9 mouse cellular contexts compared by ENCODE assay signal in genomic region chr10:97712687-97713086, GRCm38 (mm10). TPM values are rescaled to one million over a fixed set of nuclear protein-coding genes. Genes with fewer than 3 reads are reported as not detected.
DNase-seq lines count a peak whose midpoint lies in the region; ATAC-seq and TF ChIP-seq lines count a peak whose summit lies in the region.
"Had no signal": no experiment of that assay in that cellular context is flagged by ENCODE, and none has a peak within 500 bp of the region (broad histone marks: within the 10 kb centered on the region; RNA-seq: fewer than 3 reads in every experiment).

No protein-coding gene starts in this region.

- peak; percentile 58 for DNase-seq in intestine, embryonic 14.5 days (ENCODE audit: low spot score)
- peak; percentile 43 for DNase-seq in adrenal gland, postnatal 14 days
- DNase-seq in embryonic facial prominence, embryonic 14.5 days (ENCODE audit: low spot score): peak; percentile 84
- DNase-seq in large intestine, adult 2 months (ENCODE audit: low read depth, low spot score): peak; percentile 21
- no peak for DNase-seq in natural killer cell, adult 2 months (ENCODE audit: low spot score in 2 of 2)

- H3K36me3 ChIP-seq in intestine, embryonic 14.5 days (ENCODE audit: control insufficient read depth, insufficient read depth, low read length): no peaks in the 10 kb centered on the region
- H3K36me3 ChIP-seq in intestine, embryonic 16.5 days (ENCODE audit: control insufficient read depth, insufficient read depth, low read length): no peaks in the 10 kb centered on the region
- no peaks in the 10 kb centered on the region for H3K36me3 ChIP-seq in C2C12 (ENCODE audit: control insufficient read depth, insufficient read depth)
- H3K36me3 ChIP-seq in embryonic facial prominence, embryonic 14.5 days (ENCODE audit: control insufficient read depth, insufficient read depth, low read length): no peaks in the 10 kb centered on the region
- no peaks in the 10 kb centered on the region for H3K36me3 ChIP-seq in neural tube, embryonic 12.5 days

- H3K4me3 ChIP-seq in intestine, embryonic 14.5 days (ENCODE audit: low read depth, low read length): no peak overlapping the region
- no peak overlapping the region for H3K4me3 ChIP-seq in intestine, embryonic 16.5 days (ENCODE audit: low read length)
- H3K4me3 ChIP-seq in C2C12 (ENCODE audit: insufficient read depth, poor library complexity, severe bottlenecking): no peak overlapping the region
- H3K4me3 ChIP-seq in embryonic facial prominence, embryonic 14.5 days (ENCODE audit: low read depth, low read length): no peak overlapping the region
- H3K4me3 ChIP-seq in neural tube, embryonic 12.5 days: no peak overlapping the region

- peak; percentile 56 for TF ChIP-seq CTCF in C2C12 (IDR thresholded peaks at IDR 0.05; ENCODE audit: control insufficient read depth, insufficient read depth, insufficient read length)

- no peaks in the 10 kb centered on the region for H3K4me1 ChIP-seq in intestine, embryonic 14.5 days (replicated peaks; ENCODE audit: control insufficient read depth, insufficient read depth, low read length)
- H3K4me1 ChIP-seq in intestine, embryonic 16.5 days (ENCODE audit: control insufficient read depth, insufficient read depth, low read length): no peaks in the 10 kb centered on the region
- H3K4me1 ChIP-seq in embryonic facial prominence, embryonic 14.5 days (ENCODE audit: control insufficient read depth, insufficient read depth, low read length): no peaks in the 10 kb centered on the region
- H3K4me1 ChIP-seq in neural tube, embryonic 12.5 days: no peaks in the 10 kb centered on the region

- H3K79me2 ChIP-seq in C2C12 (ENCODE audit: control insufficient read depth, insufficient read depth): no peaks in the 10 kb centered on the region

- H3ac ChIP-seq in C2C12 (ENCODE audit: control insufficient read depth, insufficient read length, low read depth): no peak overlapping the region

- H3K27ac ChIP-seq in intestine, embryonic 14.5 days (ENCODE audit: low read depth): no peak overlapping the region
- H3K27ac ChIP-seq in intestine, embryonic 16.5 days (ENCODE audit: low read length): no peak overlapping the region
- H3K27ac ChIP-seq in embryonic facial prominence, embryonic 14.5 days (replicated peaks; ENCODE audit: low read depth, low read length): no peak overlapping the region
- H3K27ac ChIP-seq in neural tube, embryonic 12.5 days: no peak overlapping the region

- 4% methylated on average over 5 of the region's 5 CpGs for WGBS in intestine, embryonic 14.5 days
- WGBS in intestine, embryonic 16.5 days: 5% methylated on average over 5 of the region's 5 CpGs
- WGBS in embryonic facial prominence, embryonic 14.5 days: 2% methylated on average over 5 of the region's 5 CpGs
- WGBS in large intestine, adult 2 months: 2% methylated on average over 5 of the region's 5 CpGs
- 5% methylated on average over 5 of the region's 5 CpGs for WGBS in neural tube, embryonic 12.5 days

- no peaks in the 10 kb centered on the region for H3K9me3 ChIP-seq in intestine, embryonic 14.5 days (ENCODE audit: control insufficient read depth, low read length)
- no peaks in the 10 kb centered on the region for H3K9me3 ChIP-seq in intestine, embryonic 16.5 days (ENCODE audit: control insufficient read depth, low read length)
- H3K9me3 ChIP-seq in embryonic facial prominence, embryonic 14.5 days (ENCODE audit: control insufficient read depth, low read length): no peaks in the 10 kb centered on the region
- no peaks in the 10 kb centered on the region for H3K9me3 ChIP-seq in neural tube, embryonic 12.5 days

- no peak overlapping the region for H3K4me2 ChIP-seq in intestine, embryonic 14.5 days (ENCODE audit: low read length)
- H3K4me2 ChIP-seq in intestine, embryonic 16.5 days (ENCODE audit: low read depth, low read length): no peak overlapping the region
- no peak overlapping the region for H3K4me2 ChIP-seq in embryonic facial prominence, embryonic 14.5 days (ENCODE audit: low read depth, low read length)
- no peak overlapping the region for H3K4me2 ChIP-seq in neural tube, embryonic 12.5 days (replicated peaks)

- no peak overlapping the region for H3K9ac ChIP-seq in intestine, embryonic 14.5 days (ENCODE audit: low read length)
- H3K9ac ChIP-seq in intestine, embryonic 16.5 days (ENCODE audit: low read depth, low read length): no peak overlapping the region
- no peak overlapping the region for H3K9ac ChIP-seq in embryonic facial prominence, embryonic 14.5 days (ENCODE audit: low read depth, low read length)
- no peak overlapping the region for H3K9ac ChIP-seq in neural tube, embryonic 12.5 days

- H3K27me3 ChIP-seq in intestine, embryonic 14.5 days (replicated peaks; ENCODE audit: control insufficient read depth, insufficient read depth, low read length): no peaks in the 10 kb centered on the region
- H3K27me3 ChIP-seq in intestine, embryonic 16.5 days (replicated peaks; ENCODE audit: control insufficient read depth, insufficient read depth, low read length): no peaks in the 10 kb centered on the region
- H3K27me3 ChIP-seq in C2C12 (ENCODE audit: control insufficient read depth, insufficient read depth, insufficient read length): no peaks in the 10 kb centered on the region
- no peaks in the 10 kb centered on the region for H3K27me3 ChIP-seq in embryonic facial prominence, embryonic 14.5 days (replicated peaks; ENCODE audit: control insufficient read depth, insufficient read depth, low read length)
- H3K27me3 ChIP-seq in neural tube, embryonic 12.5 days (replicated peaks): no peaks in the 10 kb centered on the region

- 0 out of 2 replicates have a peak, but pooled peaks have one; percentile 40 for ATAC-seq in intestine, embryonic 14.5 days (replicated peaks; ENCODE audit: low FRiP score, low TSS enrichment, low read depth)
- no peak for ATAC-seq in intestine, embryonic 16.5 days
- ATAC-seq in embryonic facial prominence, embryonic 14.5 days (ENCODE audit: low read depth): peak; percentile 68; the same call in 1 of the 2 replicates
- ATAC-seq in neural tube, embryonic 12.5 days (ENCODE audit: low FRiP score, low read depth): 0 out of 2 replicates have a peak, but pooled peaks have one; percentile 53

- no peaks in the 10 kb centered on the region for H3K79me3 ChIP-seq in C2C12 (ENCODE audit: low read depth)

TF ChIP-seq in C2C12, 6 proteins besides CTCF, POLR2A, EP300 and RAD21:
- TF ChIP-seq CEBPB (IDR thresholded peaks at IDR 0.05; ENCODE audit: low read depth) (no peak), USF1 (IDR thresholded peaks at IDR 0.05; ENCODE audit: low read depth) (no peak), MYOD1 (IDR thresholded peaks at IDR 0.05; ENCODE audit: control insufficient read depth, insufficient read length, low read depth) (no peak), MAX (IDR thresholded peaks at IDR 0.05) (no peak), FOSL1 (IDR thresholded peaks at IDR 0.05; ENCODE audit: insufficient read depth, low read length, poor library complexity, severe bottlenecking) (no peak)

RNA-seq across cellular contexts. Expression of gene C030005K15Rik, which starts 13.9 kb away (rescaled TPM):
- polyA plus RNA-seq in intestine, embryonic 14.5 days (2014; fragmentation: Nextera tagmentation; extraction: Ambion mirVana): not detected in 2 replicates
- polyA plus RNA-seq in intestine, embryonic 16.5 days (2015; fragmentation: Nextera tagmentation; extraction: Ambion mirVana): not detected in 2 replicates
- polyA plus RNA-seq in C2C12 (2012; fragmentation: generic; extraction: Trizol): not detected
- not detected in 2 replicates for total RNA-seq in adrenal gland, postnatal 14 days (2021)
- polyA plus RNA-seq in embryonic facial prominence, embryonic 14.5 days (2014; fragmentation: Nextera tagmentation; extraction: Ambion mirVana): not detected in 2 replicates
- polyA plus RNA-seq in large intestine, adult 2 months (2012; rRNA removed): not detected in 2 replicates
- polyA plus RNA-seq in neural tube, embryonic 12.5 days (2016; fragmentation: Nextera tagmentation; extraction: Ambion mirVana): not detected in 2 replicates

RNA-seq across cellular contexts. Expression of gene Ccer1, which starts 19.8 kb away (rescaled TPM):
- polyA plus RNA-seq in intestine, embryonic 14.5 days (2014; fragmentation: Nextera tagmentation; extraction: Ambion mirVana): not detected in 2 replicates
- not detected in 2 replicates for polyA plus RNA-seq in intestine, embryonic 16.5 days (2015; fragmentation: Nextera tagmentation; extraction: Ambion mirVana)
- polyA plus RNA-seq in C2C12 (2012; fragmentation: generic; extraction: Trizol): not detected
- total RNA-seq in adrenal gland, postnatal 14 days (2021): not detected in 2 replicates
- not detected in 2 replicates for polyA plus RNA-seq in embryonic facial prominence, embryonic 14.5 days (2014; fragmentation: Nextera tagmentation; extraction: Ambion mirVana)
- not detected in 2 replicates for polyA plus RNA-seq in large intestine, adult 2 months (2012; rRNA removed)
- polyA plus RNA-seq in neural tube, embryonic 12.5 days (2016; fragmentation: Nextera tagmentation; extraction: Ambion mirVana): not detected in 2 replicates
- total RNA-seq: left cerebral cortex, postnatal 10 days had no signal

Comparison
In these comparisons a context has a peak if more than half of its experiments do, and no peak if none do; other contexts are left out.
1. DNase-seq: peak in intestine, embryonic 14.5 days (single experiment), adrenal gland, postnatal 14 days (single experiment), embryonic facial prominence, embryonic 14.5 days (single experiment) and large intestine, adult 2 months (single experiment); none in natural killer cell, adult 2 months (0 of 2).